Mouse (Mus musculus) adrenal gland, adult 10 weeks (tissue): ENCODE measurements around the gene 3100002H09Rik. TPM values are rescaled to one million over a fixed set of nuclear protein-coding genes. Genes with fewer than 3 reads are reported as not detected.

Experiments used
- polyA plus RNA-seq: library from polyadenylated mRNA; stranded (reverse); fragments of 350-450 nt; fragmentation: Illumina TruSeq; extraction: RNeasy Lipid Tissue Mini Kit (QIAGEN cat#74804); gene quantifications from one replicate; pipeline ENCODE4 v1.2.3, GENCODE M21; 2014; ENCODE audit warnings: low read depth, low replicate concordance

The 3100002H09Rik gene
- not detected for polyA plus RNA-seq

DNA sequence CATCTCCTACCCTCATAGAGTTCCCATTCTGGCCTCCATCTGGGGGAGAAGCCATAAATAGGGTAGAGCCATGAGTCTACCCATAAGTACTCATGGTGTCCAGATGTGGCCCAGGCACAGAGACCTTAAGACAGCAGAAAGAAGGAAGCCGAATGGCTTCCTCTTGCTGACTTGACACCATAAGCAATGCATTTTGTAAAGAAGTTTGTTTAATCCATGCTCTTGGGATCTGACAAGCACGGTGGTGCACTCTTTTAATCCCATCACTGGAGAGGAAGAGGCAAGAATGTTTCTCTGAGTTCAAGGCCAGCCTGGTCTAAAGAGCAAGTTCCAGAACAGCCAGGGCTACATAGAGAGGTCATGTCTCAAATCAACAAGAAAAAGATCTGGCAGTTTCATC, at the start of gene 3100002H09Rik:
TSS of gene 3100002H09Rik (minus strand) at position 101 of the 400 bp plus-strand sequence.

DNA sequence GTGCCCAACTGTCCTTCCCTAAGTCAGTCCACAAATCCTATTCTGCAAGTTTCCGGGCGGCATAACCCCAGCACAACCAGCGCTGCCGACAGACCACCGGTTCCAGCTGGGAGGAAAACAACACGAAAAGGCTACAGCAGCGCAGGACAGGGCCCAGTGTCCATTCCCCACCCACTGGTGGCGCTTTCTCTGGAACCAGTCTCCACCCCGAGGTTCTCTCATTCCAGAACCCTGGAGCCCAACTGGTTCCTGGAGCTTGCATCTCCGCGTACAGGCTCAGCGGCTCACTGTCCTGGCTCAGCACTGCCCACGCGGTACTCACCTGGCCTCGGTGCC, 45.9 kb upstream of the 3100002H09Rik start, which contains the start of gene Pou3f1:
TSS of gene Pou3f1 (plus strand) at position 290 of the 336 bp plus-strand sequence.

Other genes with a start within 250 kb of the 3100002H09Rik start
- gene Pou3f1, start 46.0 kb upstream of the 3100002H09Rik start, polyA plus RNA-seq, result not detected
- 64.4 TPM for gene Utp11, start 82.8 kb upstream of the 3100002H09Rik start, polyA plus RNA-seq
- gene Fhl3, start 89.9 kb upstream of the 3100002H09Rik start, polyA plus RNA-seq, result 0.58 TPM
- gene Sf3a3, start 104.0 kb upstream of the 3100002H09Rik start, polyA plus RNA-seq, result 31.5 TPM
- gene Inpp5b, start 131.0 kb upstream of the 3100002H09Rik start, polyA plus RNA-seq, result 12.0 TPM
- 11.6 TPM for gene Mtf1, start 191.3 kb upstream of the 3100002H09Rik start, polyA plus RNA-seq
- gene Yrdc, start 239.9 kb upstream of the 3100002H09Rik start, polyA plus RNA-seq, result 37.0 TPM
- 2.3 TPM for gene 1110065P20Rik, start 240.4 kb upstream of the 3100002H09Rik start, polyA plus RNA-seq